Comparison of ENCODE assay signal across 8 mouse cellular contexts in genomic region chr1:151500531-151501361, GRCm38 (mm10). TPM values are rescaled to one million over a fixed set of nuclear protein-coding genes. Genes with fewer than 3 reads are reported as not detected.
DNase-seq lines count a peak whose midpoint lies in the region; ATAC-seq lines count a peak whose summit lies in the region.

TSS of gene Rnf2 (minus strand) at chr1:151500955.

- intact Hi-C loops in gastrocnemius, postnatal 14 days (cut with DNase I; ENCODE audit: low total_unique reads) = no loop called here
- intact Hi-C loops in left cerebral cortex, postnatal 10 days (cut with DNase I) = no loop called here

- DNase-seq in adipocyte (ENCODE audit: low spot score) = peak; percentile 89
- DNase-seq in embryo, embryonic 10 days (ENCODE audit: low spot score) = peak; percentile 91
- DNase-seq in gastrocnemius, postnatal 14 days = peak; percentile 96
- DNase-seq in left cerebral cortex, postnatal 10 days (ENCODE audit: extremely low spot score in 1 of 2, low spot score in 2 of 2) = peak; percentile 71 to 96
- DNase-seq in right cerebral cortex, postnatal 25 days = peak; percentile 92
- DNase-seq in urinary bladder, postnatal 4 days (ENCODE audit: low spot score in 2 of 2) = peak; percentile 93 to 95

- peak; percentile 93 for ATAC-seq in inflammation-experienced regulatory T-cells, adult 6 months
- ATAC-seq in megakaryocyte-erythroid progenitor cell, adult 5-6 weeks (replicated peaks; ENCODE audit: low FRiP score, low TSS enrichment, poor library complexity, severe bottlenecking) = peak; percentile 93

RNA-seq across cellular contexts. Expression of gene Rnf2, which starts in this region (rescaled TPM):
- 10 to 100 TPM; 17.9 to 19.7 TPM for total RNA-seq in gastrocnemius, postnatal 14 days (2021)
- 100 to 1,000 TPM in 2 of 3 experiments, 10 to 100 TPM in 1; 67.6 to 115 (median 110) TPM for polyA plus RNA-seq in inflammation-experienced regulatory T-cells, adult 6 months (2017; shearing (Covaris generic))
- 10 to 100 TPM; 39.8 to 41.9 TPM for total RNA-seq in left cerebral cortex, postnatal 10 days (2021)
- total RNA-seq in megakaryocyte-erythroid progenitor cell, adult 5-6 weeks (2014; fragmentation: Nextera tagmentation) = 32.6 and 33.0 TPM in 2 replicates
- 72.6 and 115 TPM in 2 replicates for total RNA-seq in megakaryocyte-erythroid progenitor cell, adult 5-6 weeks (2017)

Comparison
In these comparisons a context has a peak if more than half of its experiments do, and no peak if none do; other contexts are left out.
1. Peak in every context shown above with its lines: DNase-seq and ATAC-seq.